Mouse (Mus musculus) embryonic facial prominence, embryonic 11.5 days (tissue): Measurements from ENCODE around the gene Cdkl1. TPM values are rescaled to one million over a fixed set of nuclear protein-coding genes. Genes with fewer than 3 reads are reported as not detected.
A peak's percentile ranks its signal among the peaks of the same experiment; 100 is the strongest.

ENCODE experiments used
- ATAC-seq: fragments of 200-750 bp; cut with Nextera tagmentation; replicated peaks from 2 replicates; pipeline ENCODE4 v1.8.0; 2017; ENCODE audit warnings: low read depth; ENCODE audit not compliant: insufficient number of reproducible peaks, low FRiP score, low TSS enrichment
- DNase-seq: peaks from one replicate; pipeline ENCODE4 v3.0.0-alpha.2; 2015; ENCODE audit warnings: low spot score
- H3K27ac ChIP-seq: fragments of 300-500 bp; sonication (generic); replicated peaks from 2 replicates; pipeline ENCODE4 v1.5.1; 2014; ENCODE audit warnings: mild to moderate bottlenecking, low read depth, low read length, control low read depth
- H3K27me3 ChIP-seq: fragments of 300-500 bp; sonication (generic); 2 replicates; pipeline ENCODE4 v1.6.1; 2014; ENCODE audit warnings: mild to moderate bottlenecking, low read length, moderate library complexity, mixed read lengths; ENCODE audit not compliant: control insufficient read depth, insufficient read depth
- H3K36me3 ChIP-seq: fragments of 300-500 bp; sonication (generic); replicated peaks from 2 replicates; pipeline ENCODE4 v1.6.1; 2014; ENCODE audit warnings: low read depth, mild to moderate bottlenecking, low read length, moderate library complexity, mixed read lengths; ENCODE audit not compliant: control insufficient read depth, insufficient read depth
- H3K4me1 ChIP-seq: fragments of 300-500 bp; sonication (generic); 2 replicates; pipeline ENCODE4 v1.6.1; 2014; ENCODE audit warnings: low read length, mixed read lengths; ENCODE audit not compliant: control insufficient read depth, insufficient read depth
- H3K4me2 ChIP-seq: fragments of 300-500 bp; sonication (generic); 2 replicates; pipeline ENCODE4 v1.6.1; 2014; ENCODE audit warnings: low read depth, mild to moderate bottlenecking, control low read depth, low read length, moderate library complexity
- H3K4me3 ChIP-seq: fragments of 300-500 bp; sonication (generic); 2 replicates; pipeline ENCODE4 v1.5.1; 2014; ENCODE audit warnings: low read depth, low read length, control low read depth
- H3K9ac ChIP-seq: fragments of 300-500 bp; sonication (generic); replicated peaks from 2 replicates; pipeline ENCODE4 v1.6.1; 2014; ENCODE audit warnings: mild to moderate bottlenecking, control low read depth, low read length
- H3K9me3 ChIP-seq: fragments of 300-500 bp; sonication (generic); replicated peaks from 2 replicates; pipeline ENCODE4 v1.6.1; 2016; ENCODE audit warnings: mild to moderate bottlenecking, low read length, inconsistent platforms, mixed read lengths; ENCODE audit not compliant: control insufficient read depth
- WGBS: fragments of 180-500 bp; shearing (Covaris S2); extraction: QIAGEN DNeasy Blood & Tissue Kit; methylation state at CpG from one replicate; pipeline ENCODE4 v1.1.7; 2014; 5-methylcytosine and 5-hydroxymethylcytosine counted together
- polyA plus RNA-seq: library from polyadenylated mRNA; unstranded; fragments of >200 nt; fragmentation: Nextera tagmentation; extraction: Ambion mirVana; gene quantifications from 2 replicates; pipeline ENCODE4 v1.2.1, GENCODE M21; 2014

Gene Cdkl1
- polyA plus RNA-seq, 1 experiment from 2014 or later: 0.77 TPM

- H3K9ac ChIP-seq: no peak overlapping the region
- H3K36me3 ChIP-seq: no peaks in the 10 kb centered on the region
- no peaks in the 10 kb centered on the region for H3K4me1 ChIP-seq
- H3K27me3 ChIP-seq: no peaks in the 10 kb centered on the region
- ATAC-seq (no peak), DNase-seq (no peak)
- 75% methylated on average over 5 of the region's 5 CpGs for WGBS
- H3K9me3 ChIP-seq: no peaks in the 10 kb centered on the region
- H3K4me2 ChIP-seq: no peak overlapping the region
- H3K27ac ChIP-seq: no peak overlapping the region
- H3K4me3 ChIP-seq: no peak overlapping the region
Observed at GRCm38 (mm10) chr12:69753936-69754335, 37.1 kb downstream of the Cdkl1 start.

- 14% methylated on average over 10 of the region's 10 CpGs for WGBS
- DNase-seq (peak; percentile 74), ATAC-seq (peak; percentile 39; the same call in 1 of the 2 replicates)
- Histone ChIP-seq H3K27me3 (no peaks in the 10 kb centered on the region), H3K36me3 (no peaks in the 10 kb centered on the region), H3K4me2 (no peak overlapping the region), H3K4me3 (no peak overlapping the region), H3K4me1 (no peaks in the 10 kb centered on the region), H3K9ac (peak overlapping the region; percentile 37; the same call in 1 of the 2 replicates), H3K9me3 (no peaks in the 10 kb centered on the region), H3K27ac (0 out of 2 replicates have a peak overlapping the region, but pooled peaks have one; percentile 22)
Observed at GRCm38 (mm10) chr12:69751864-69752341, 39.2 kb downstream of the Cdkl1 start.

- Histone ChIP-seq H3K9me3 (no peaks in the 10 kb centered on the region), H3K4me1 (no peaks in the 10 kb centered on the region), H3K36me3 (no peaks in the 10 kb centered on the region), H3K9ac (no peak overlapping the region), H3K27me3 (no peaks in the 10 kb centered on the region), H3K27ac (no peak overlapping the region), H3K4me3 (no peak overlapping the region), H3K4me2 (no peak overlapping the region)
- 85% methylated on average over 5 of the region's 5 CpGs for WGBS
- DNase-seq (no peak), ATAC-seq (no peak)
Observed at GRCm38 (mm10) chr12:69744138-69744537, 46.9 kb downstream of the Cdkl1 start.

GRCm38 (mm10) chr12:69741965-69742364, 49.1 kb downstream of the Cdkl1 start:
- Histone ChIP-seq H3K27me3 (no peaks in the 10 kb centered on the region), H3K4me1 (no peaks in the 10 kb centered on the region), H3K4me3 (no peak overlapping the region), H3K4me2 (no peak overlapping the region), H3K27ac (no peak overlapping the region), H3K9me3 (no peaks in the 10 kb centered on the region), H3K9ac (no peak overlapping the region), H3K36me3 (no peaks in the 10 kb centered on the region)
- WGBS: 60% methylated on average over 5 of the region's 5 CpGs
- ATAC-seq (no peak), DNase-seq (no peak)

- no peaks in the 10 kb centered on the region for H3K4me1 ChIP-seq
- ATAC-seq (no peak), DNase-seq (no peak)
- no peak overlapping the region for H3K4me3 ChIP-seq
- no peaks in the 10 kb centered on the region for H3K9me3 ChIP-seq
- WGBS: 79% methylated on average over 3 of the region's 3 CpGs
- H3K36me3 ChIP-seq: no peaks in the 10 kb centered on the region
- no peak overlapping the region for H3K9ac ChIP-seq
- H3K27ac ChIP-seq: no peak overlapping the region
- H3K4me2 ChIP-seq: no peak overlapping the region
- H3K27me3 ChIP-seq: no peaks in the 10 kb centered on the region
Observed at GRCm38 (mm10) chr12:69733923-69734322, 57.1 kb downstream of the Cdkl1 start.

GRCm38 (mm10) chr12:69733518-69733917, 57.5 kb downstream of the Cdkl1 start:
- peak; percentile 78 for DNase-seq
- Histone ChIP-seq H3K4me2 (no peak overlapping the region), H3K4me3 (no peak overlapping the region), H3K9ac (no peak overlapping the region), H3K4me1 (no peaks in the 10 kb centered on the region), H3K9me3 (no peaks in the 10 kb centered on the region), H3K27ac (no peak overlapping the region), H3K27me3 (no peaks in the 10 kb centered on the region), H3K36me3 (no peaks in the 10 kb centered on the region)
- WGBS: 15% methylated on average over 2 of the region's 2 CpGs
- ATAC-seq: no peak

- no peaks in the 10 kb centered on the region for H3K9me3 ChIP-seq
- DNase-seq (no peak), ATAC-seq (no peak)
- H3K4me2 ChIP-seq: no peak overlapping the region
- H3K4me1 ChIP-seq: no peaks in the 10 kb centered on the region
- no peak overlapping the region for H3K27ac ChIP-seq
- no peaks in the 10 kb centered on the region for H3K27me3 ChIP-seq
- H3K4me3 ChIP-seq: no peak overlapping the region
- H3K9ac ChIP-seq: no peak overlapping the region
- 38% methylated on average over 5 of the region's 5 CpGs for WGBS
- no peaks in the 10 kb centered on the region for H3K36me3 ChIP-seq
Observed at GRCm38 (mm10) chr12:69732221-69732620, 58.8 kb downstream of the Cdkl1 start.

GRCm38 (mm10) chr12:69730306-69730705, 60.8 kb downstream of the Cdkl1 start:
- H3K4me3 ChIP-seq: no peak overlapping the region
- 68% methylated on average over 1 of the region's 1 CpGs for WGBS
- no peak for ATAC-seq

More at GRCm38 (mm10) chr12:69730306-69730705, 60.8 kb downstream of the Cdkl1 start:
- DNase-seq: no peak
- Histone ChIP-seq H3K9ac (no peak overlapping the region), H3K4me2 (no peak overlapping the region), H3K4me1 (no peaks in the 10 kb centered on the region), H3K27me3 (no peaks in the 10 kb centered on the region), H3K27ac (no peak overlapping the region), H3K36me3 (no peaks in the 10 kb centered on the region), H3K9me3 (no peaks in the 10 kb centered on the region)
